Mouse (Mus musculus) liver, embryonic 14.5 days (tissue): Measurements from ENCODE around the gene Hist1h2bg. TPM values are rescaled to one million over a fixed set of nuclear protein-coding genes. Genes with fewer than 3 reads are reported as not detected.
A peak's percentile ranks its signal among the peaks of the same experiment; 100 is the strongest.

Experiments
- ATAC-seq: fragments of 200-750 bp; cut with Nextera tagmentation; 2 replicates; pipeline ENCODE4 v1.8.0; 2017; ENCODE audit warnings: moderate number of reproducible peaks, mild to moderate bottlenecking, moderate library complexity; ENCODE audit not compliant: insufficient read depth
- DNase-seq, 3 experiments: peaks; one replicate each; pipeline ENCODE4 v3.0.0-alpha.2; 2012 to 2013; ENCODE audit warnings: low read depth in 3 of 3, low spot score in 3 of 3
- H3K27ac ChIP-seq: fragments of 300-500 bp; sonication (generic); 2 replicates; pipeline ENCODE4 v1.5.1; 2014; ENCODE audit warnings: moderate library complexity, mild to moderate bottlenecking, control low read depth, inconsistent platforms
- H3K27me3 ChIP-seq: fragments of 300-500 bp; sonication (generic); 2 replicates; pipeline ENCODE4 v1.6.1; 2014; ENCODE audit warnings: mild to moderate bottlenecking, low read length, moderate library complexity; ENCODE audit not compliant: control insufficient read depth, insufficient read depth
- H3K36me3 ChIP-seq: fragments of 300-500 bp; sonication (generic); replicated peaks from 2 replicates; pipeline ENCODE4 v1.6.1; 2014; ENCODE audit warnings: low read depth; ENCODE audit not compliant: control insufficient read depth, insufficient read depth
- H3K4me1 ChIP-seq, 2 experiments: fragments of 200-500 bp in 1 of 2; fragments of 300-500 bp in 1 of 2; sonication (generic) in 1 of 2; replicated peaks; 2 replicates each; pipeline ENCODE4 v1.6.1; 2012 to 2014; ENCODE audit warnings: antibody characterized with exemption in 1 of 2, inconsistent platforms in 1 of 2, low read length in 1 of 2; ENCODE audit not compliant: control insufficient read depth in 2 of 2, insufficient read depth in 2 of 2
- H3K4me2 ChIP-seq: fragments of 300-500 bp; sonication (generic); 2 replicates; pipeline ENCODE4 v1.6.1; 2014; ENCODE audit warnings: low read depth, mild to moderate bottlenecking, control low read depth, moderate library complexity
- H3K4me3 ChIP-seq, 2 experiments: fragments of 200-500 bp in 1 of 2; fragments of 300-500 bp in 1 of 2; sonication (generic) in 1 of 2; 2 replicates each; pipeline ENCODE4 v1.5.1; 2012 to 2014; ENCODE audit warnings: low read depth in 2 of 2, low read length in 2 of 2, mild to moderate bottlenecking in 2 of 2, control low read depth in 1 of 2, inconsistent platforms in 1 of 2, moderate library complexity in 1 of 2; ENCODE audit not compliant: insufficient read depth in 1 of 2
- H3K9ac ChIP-seq: fragments of 300-500 bp; sonication (generic); replicated peaks from 2 replicates; pipeline ENCODE4 v1.6.1; 2014; ENCODE audit warnings: mild to moderate bottlenecking, control low read depth, moderate library complexity
- H3K9me3 ChIP-seq: fragments of 300-500 bp; sonication (generic); 2 replicates; pipeline ENCODE4 v1.6.1; 2016; ENCODE audit warnings: low read length, mixed read lengths; ENCODE audit not compliant: control insufficient read depth
- CTCF ChIP-seq: IDR thresholded peaks from 2 replicates; pipeline ENCODE4 v1.5.1; 2016; ENCODE audit warnings: antibody characterized with exemption, low read depth, control low read depth
- EP300 ChIP-seq: IDR thresholded peaks from 2 replicates; pipeline ENCODE4 v1.6.1; 2016; ENCODE audit warnings: antibody characterized with exemption, low read depth
- WGBS: fragments of 180-500 bp; shearing (Covaris S2); extraction: QIAGEN DNeasy Blood & Tissue Kit; methylation state at CpG from one replicate; pipeline ENCODE4 v1.1.7; 2014; ENCODE audit not compliant: insufficient replicate concordance; 5-methylcytosine and 5-hydroxymethylcytosine counted together
- polyA plus RNA-seq, 2 experiments: library from polyadenylated mRNA; depleted of rRNA in 1 of 2; stranded (reverse) in 1 of 2; unstranded in 1 of 2; fragments of >200 nt; fragmentation: Nextera tagmentation in 1 of 2; extraction: Ambion mirVana in 1 of 2; gene quantifications; 2 replicates each; pipeline versions ENCODE4 v1.2.1 to v1.2.3; 2012 to 2014

Gene Hist1h2bg
- polyA plus RNA-seq, 2 experiments: 6.9 to 42.1 TPM

DNA sequence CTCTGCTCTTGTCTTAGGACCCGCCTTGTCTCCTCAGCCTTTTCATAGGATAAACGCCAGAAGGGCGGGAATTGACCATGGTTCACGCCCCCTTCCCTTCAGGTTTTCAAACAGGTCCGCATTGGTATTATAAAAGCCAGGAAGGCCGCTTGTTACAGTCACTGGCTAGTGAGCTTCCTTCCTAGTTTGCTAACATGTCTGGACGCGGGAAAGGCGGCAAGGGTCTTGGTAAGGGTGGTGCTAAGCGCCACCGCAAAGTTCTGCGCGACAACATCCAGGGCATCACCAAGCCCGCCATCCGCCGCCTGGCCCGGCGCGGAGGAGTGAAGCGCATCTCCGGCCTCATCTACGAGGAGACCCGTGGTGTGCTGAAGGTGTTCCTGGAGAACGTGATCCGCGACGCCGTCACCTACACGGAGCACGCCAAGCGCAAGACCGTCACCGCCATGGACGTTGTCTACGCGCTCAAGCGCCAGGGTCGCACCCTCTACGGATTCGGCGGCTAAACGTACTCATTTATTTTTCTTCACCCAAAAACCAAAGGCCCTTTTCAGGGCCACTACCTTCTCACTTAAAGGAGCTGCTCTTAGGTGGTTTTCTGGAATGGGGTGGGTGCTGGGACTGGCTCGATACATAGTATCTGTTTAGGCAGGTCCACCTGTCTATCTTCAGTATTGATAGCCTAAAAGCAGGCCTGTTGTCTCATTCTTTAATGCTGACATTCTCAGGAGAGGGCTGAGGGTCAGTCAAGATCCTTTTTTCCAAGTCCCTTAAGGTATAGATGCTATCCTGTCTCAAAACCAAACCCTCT is 10.4 kb downstream of the Hist1h2bg start, which contains the start of gene Hist1h4d:
Gene Hist1h4d (plus strand): TSS at position 191 of the 811 bp plus-strand sequence.
- H3K4me2 ChIP-seq: peak within 1 kb of the TSS; percentile 94
- H3K27ac ChIP-seq: peak within 1 kb of the TSS; percentile 88
- peaks cover 35 to 36% of the 10 kb centered on the region in 2 experiments for H3K4me1 ChIP-seq
- no peaks in the 10 kb centered on the region for H3K27me3 ChIP-seq
- TF ChIP-seq EP300: peak; percentile 92
- 0 out of 2 replicates have a peak, but pooled peaks have one; percentile 7 for TF ChIP-seq CTCF
- H3K36me3 ChIP-seq: no peaks in the 10 kb centered on the region
- peak within 1 kb of the TSS; percentile 44 to 55 for H3K4me3 ChIP-seq
- no peaks in the 10 kb centered on the region for H3K9me3 ChIP-seq
- peak within 1 kb of the TSS; percentile 87 for H3K9ac ChIP-seq
- ATAC-seq: peak; percentile 82
- under 1% methylated on average over 43 of the region's 43 CpGs for WGBS
- DNase-seq: peak; percentile 95 to 97 (median 95)

DNA sequence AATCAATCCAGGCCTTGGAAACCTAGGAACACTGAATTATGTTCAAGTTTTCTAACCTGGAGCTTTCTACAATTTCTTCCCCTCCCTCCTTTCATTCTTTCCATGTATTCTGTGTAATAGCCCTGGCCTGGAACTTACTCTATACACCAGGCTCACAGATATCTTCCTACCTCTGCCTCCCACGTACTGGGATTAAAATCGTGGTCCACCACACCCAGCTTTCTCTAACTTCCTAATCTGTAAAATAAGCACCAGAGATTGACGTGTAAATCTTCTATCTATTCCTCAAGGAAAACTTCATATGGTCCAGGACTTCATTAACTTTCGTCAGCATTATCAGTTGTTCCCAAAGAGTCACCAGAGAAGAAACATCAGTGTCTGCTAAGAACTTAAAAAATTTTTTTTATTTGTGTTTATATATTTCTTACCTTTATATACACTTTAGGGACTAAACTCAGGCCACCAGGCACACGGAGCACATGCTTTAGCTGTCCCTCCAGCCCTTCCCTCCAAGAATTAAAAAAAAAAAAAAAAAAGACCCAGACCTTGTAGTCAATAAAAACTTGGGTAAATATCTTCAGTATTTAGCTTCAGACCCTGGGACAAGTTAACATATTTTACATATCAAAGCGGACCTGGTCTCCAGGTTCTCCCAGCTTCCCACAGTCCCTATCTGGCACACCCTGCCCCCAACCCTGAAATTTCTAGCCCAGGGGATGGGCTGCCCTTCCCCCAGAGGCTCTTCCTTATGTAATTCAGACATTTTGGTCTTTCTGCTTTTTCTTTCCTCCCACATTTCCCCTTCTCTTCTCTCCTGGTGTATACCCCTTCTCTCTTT is 11.2 kb downstream of the Hist1h2bg start:
- Histone ChIP-seq H3K9me3 (no peaks in the 10 kb centered on the region), H3K9ac (peak overlapping the region; percentile 87), H3K27me3 (no peaks in the 10 kb centered on the region), H3K36me3 (no peaks in the 10 kb centered on the region), H3K4me1 (peaks cover 32 to 34% of the 10 kb centered on the region in 2 experiments), H3K27ac (peak overlapping the region; percentile 88), H3K4me2 (peak overlapping the region; percentile 94), H3K4me3 (peak overlapping the region; percentile 44 to 55)
- DNase-seq: no peak
- TF ChIP-seq CTCF (no peak), EP300 (no peak)
- WGBS: 8% methylated on average over 6 of the region's 6 CpGs
- peak; percentile 1; the same call in 1 of the 2 replicates for ATAC-seq

DNA sequence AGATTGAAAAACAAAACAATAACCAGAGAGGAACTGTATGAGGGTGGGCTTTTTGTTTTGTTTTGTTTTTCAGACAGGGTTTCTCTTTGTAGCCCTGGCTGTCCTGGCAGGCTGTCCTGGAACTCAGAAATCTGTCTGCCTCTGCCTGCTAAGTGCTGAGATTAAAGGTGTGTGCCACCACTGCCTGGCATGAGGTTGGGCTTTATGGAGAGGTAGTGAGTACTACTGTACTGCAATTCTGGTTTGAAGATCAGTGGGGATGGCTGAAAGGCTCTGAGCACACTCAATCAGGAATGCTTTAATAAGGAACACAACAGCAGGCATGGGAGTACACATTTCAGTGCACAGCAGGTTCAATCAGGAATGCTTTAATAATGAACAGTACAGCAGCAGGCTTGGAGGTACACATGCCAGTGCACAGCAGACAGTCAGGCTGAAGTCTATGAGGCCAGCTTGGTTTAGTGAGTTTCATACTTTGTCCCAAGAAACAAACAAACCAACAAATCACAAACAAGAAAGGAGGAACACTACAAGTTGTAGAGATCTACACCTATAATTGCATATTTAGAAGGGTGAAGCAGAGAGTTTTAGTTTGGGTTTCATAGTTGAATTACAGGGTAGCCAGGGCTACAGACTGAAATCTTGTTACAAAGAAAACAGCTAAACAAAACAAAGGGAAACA is 12.3 kb downstream of the Hist1h2bg start:
- no peak for ATAC-seq

DNA sequence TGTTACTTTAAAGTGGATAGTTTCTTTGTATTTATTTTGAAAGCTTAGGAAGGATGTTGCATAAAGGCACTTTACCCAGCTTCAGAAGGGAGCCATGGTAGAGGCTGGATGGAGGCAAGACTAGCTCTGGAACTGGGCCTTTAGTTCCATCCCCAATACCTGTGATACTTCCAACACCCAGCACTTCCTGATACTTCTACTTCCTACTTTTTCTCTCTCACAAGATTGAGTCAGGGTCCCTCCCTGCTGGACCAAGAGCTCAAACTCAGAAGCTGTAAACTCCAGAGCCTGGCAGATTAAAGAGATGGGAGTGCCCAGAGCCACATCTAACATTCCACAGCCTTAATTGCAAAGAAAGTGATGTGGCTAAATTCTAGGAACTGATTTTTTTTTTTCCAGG is 13.1 kb downstream of the Hist1h2bg start:
- peak overlapping the region; percentile 87 for H3K9ac ChIP-seq
- DNase-seq: no peak
- peaks cover 29 to 33% of the 10 kb centered on the region in 2 experiments for H3K4me1 ChIP-seq
- ATAC-seq: no peak
- TF ChIP-seq CTCF (no peak), EP300 (0 out of 2 replicates have a peak, but pooled peaks have one; percentile 10)
- no peaks in the 10 kb centered on the region for H3K27me3 ChIP-seq
- H3K4me3 ChIP-seq: peak overlapping the region; percentile 55 to 78
- peak overlapping the region; percentile 88 for H3K27ac ChIP-seq
- peak overlapping the region; percentile 94 for H3K4me2 ChIP-seq
- H3K9me3 ChIP-seq: no peaks in the 10 kb centered on the region
- no peaks in the 10 kb centered on the region for H3K36me3 ChIP-seq

More for the DNA sequence above, 12.3 kb downstream of the Hist1h2bg start:
- peaks cover 31 to 33% of the 10 kb centered on the region in 2 experiments for H3K4me1 ChIP-seq
- H3K27me3 ChIP-seq: no peaks in the 10 kb centered on the region
- H3K4me2 ChIP-seq: peak overlapping the region; percentile 94
- TF ChIP-seq CTCF (no peak), EP300 (no peak)
- peak overlapping the region; percentile 88 for H3K27ac ChIP-seq
- no peaks in the 10 kb centered on the region for H3K9me3 ChIP-seq
- H3K36me3 ChIP-seq: no peaks in the 10 kb centered on the region
- no peak for DNase-seq
- H3K4me3 ChIP-seq: peak overlapping the region; percentile 20 to 55
- peak overlapping the region; percentile 87 for H3K9ac ChIP-seq
